Mouse (Mus musculus) gastrocnemius, adult 18-20 months (tissue): Measurements from ENCODE around the gene Rgs7. TPM values are rescaled to one million over a fixed set of nuclear protein-coding genes. Genes with fewer than 3 reads are reported as not detected.

Source experiments
- DNase-seq: peaks from one replicate; pipeline ENCODE4 v3.0.0; 2021; ENCODE audit warnings: low spot score
- total RNA-seq, 2 experiments: library from RNA; stranded (reverse); gene quantifications; 2 replicates each; pipeline ENCODE4 v1.2.3; 2021

The Rgs7 gene
- total RNA-seq, 2 experiments from 2014 or later, result 0.19 to 0.27 TPM

- no peak for DNase-seq
Observed at GRCm38 (mm10) chr1:175307604-175308003, 184.7 kb downstream of the Rgs7 start.

- DNase-seq, result no peak
Observed at GRCm38 (mm10) chr1:175300895-175301294, 191.4 kb downstream of the Rgs7 start.

DNA sequence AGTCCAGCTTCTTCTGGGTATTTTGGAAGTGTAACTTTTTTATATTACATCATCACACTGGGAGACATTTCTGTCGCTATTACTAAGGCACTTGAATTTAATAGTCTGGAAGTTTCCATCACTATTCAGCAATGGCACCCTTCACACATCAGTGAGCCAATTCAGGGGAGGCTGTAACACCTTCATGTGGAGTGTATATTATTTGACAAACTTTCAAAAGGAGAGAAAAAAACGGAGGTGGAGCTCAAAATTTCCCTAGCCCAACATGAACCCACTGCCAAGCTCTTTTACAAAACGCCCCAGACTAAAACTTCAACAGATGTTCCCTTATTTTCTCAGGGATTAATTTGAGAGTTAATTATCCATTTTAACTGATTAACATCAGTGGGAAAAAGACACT, 191.9 kb downstream of the Rgs7 start:
- DNase-seq, result no peak

GRCm38 (mm10) chr1:175299603-175300397, 192.5 kb downstream of the Rgs7 start:
- no peak for DNase-seq

DNA sequence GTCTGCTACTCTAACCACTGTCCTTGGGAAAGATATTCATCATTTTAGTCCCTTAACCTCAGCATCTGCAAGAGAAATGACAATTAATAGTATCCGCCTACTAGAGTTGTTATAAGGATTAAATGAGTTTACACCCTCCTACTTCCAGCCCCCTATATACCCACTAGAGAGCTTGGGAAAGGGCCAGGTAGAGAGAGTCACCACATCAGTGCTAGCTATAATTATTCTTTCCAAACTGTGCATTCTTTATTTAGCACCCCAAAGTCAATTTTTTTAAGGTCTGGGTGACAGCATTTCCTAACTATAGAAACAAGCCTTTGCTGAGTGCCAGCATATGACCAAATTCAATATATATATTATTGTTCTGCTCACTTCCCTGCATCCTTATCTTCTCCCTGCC, 195.4 kb downstream of the Rgs7 start:
- no peak for DNase-seq

- DNase-seq, result no peak
Observed at GRCm38 (mm10) chr1:175290072-175290471, 202.2 kb downstream of the Rgs7 start.

DNA sequence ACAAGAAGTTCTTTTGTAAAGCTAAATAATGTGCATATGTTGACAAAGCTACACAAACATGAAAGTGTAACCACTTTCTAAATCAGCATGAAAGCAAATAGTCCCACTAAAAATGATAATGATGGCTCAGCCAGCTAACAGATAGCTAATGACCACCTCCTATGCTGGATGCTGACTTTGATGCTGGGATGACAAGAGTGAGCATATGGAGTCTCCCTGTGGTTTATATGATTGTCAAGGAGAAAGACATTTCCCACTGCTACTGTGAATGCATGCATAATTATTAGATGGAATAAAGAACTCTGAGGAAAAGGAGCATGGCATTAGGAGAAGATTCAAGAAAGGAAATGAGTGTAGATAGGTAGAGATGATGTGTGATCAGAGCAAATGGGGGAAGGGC, 230.0 kb downstream of the Rgs7 start:
- no peak for DNase-seq

- DNase-seq, result no peak
Observed at GRCm38 (mm10) chr1:175259374-175259773, 232.9 kb downstream of the Rgs7 start.

DNA sequence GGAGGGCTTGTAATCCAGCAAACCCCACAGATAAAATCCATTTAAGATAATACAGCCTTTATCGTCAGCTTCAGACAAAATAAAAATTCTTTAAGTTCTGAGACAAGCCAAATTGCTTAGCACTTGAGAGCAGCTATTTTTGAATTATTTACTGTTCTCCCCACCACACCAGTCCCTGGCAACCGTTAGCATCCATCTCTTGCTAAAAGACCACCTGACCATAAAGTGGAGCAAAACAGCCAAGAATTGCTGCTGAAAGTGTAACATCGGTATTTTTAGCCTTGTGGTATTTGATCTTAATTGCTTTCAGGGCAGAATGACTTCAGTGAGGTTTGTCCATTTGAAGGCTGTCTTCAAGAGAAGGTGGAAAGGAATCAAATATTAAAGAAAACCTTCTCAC, 237.1 kb downstream of the Rgs7 start:
- no peak for DNase-seq

DNA sequence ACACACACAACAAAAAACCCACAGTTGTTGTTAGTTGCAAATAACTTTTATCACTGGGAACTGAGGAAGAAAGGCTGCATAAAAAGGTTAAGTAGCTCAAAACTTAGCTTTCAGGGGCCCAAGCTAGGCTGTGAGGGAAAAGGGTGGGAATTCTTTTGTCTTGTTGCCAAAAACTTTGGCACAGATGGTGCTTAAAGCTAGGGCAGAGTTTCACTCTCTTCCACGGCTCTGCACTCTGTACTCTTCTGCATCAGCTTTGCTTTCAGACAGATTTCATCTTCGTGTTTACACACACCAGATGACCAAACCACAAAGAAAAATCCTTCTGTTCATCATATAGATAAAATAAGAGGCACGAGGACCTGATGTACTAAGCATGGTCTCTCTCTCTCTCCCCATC, 237.6 kb downstream of the Rgs7 start:
- DNase-seq, result no peak

GRCm38 (mm10) chr1:175242135-175242534, 250.2 kb downstream of the Rgs7 start:
- no peak for DNase-seq

GRCm38 (mm10) chr1:175240137-175240536, 252.2 kb downstream of the Rgs7 start:
- no peak for DNase-seq

GRCm38 (mm10) chr1:175221593-175222500, 270.5 kb downstream of the Rgs7 start:
- DNase-seq, result no peak

- DNase-seq, result no peak
Observed at GRCm38 (mm10) chr1:175219563-175219962, 272.7 kb downstream of the Rgs7 start.

DNA sequence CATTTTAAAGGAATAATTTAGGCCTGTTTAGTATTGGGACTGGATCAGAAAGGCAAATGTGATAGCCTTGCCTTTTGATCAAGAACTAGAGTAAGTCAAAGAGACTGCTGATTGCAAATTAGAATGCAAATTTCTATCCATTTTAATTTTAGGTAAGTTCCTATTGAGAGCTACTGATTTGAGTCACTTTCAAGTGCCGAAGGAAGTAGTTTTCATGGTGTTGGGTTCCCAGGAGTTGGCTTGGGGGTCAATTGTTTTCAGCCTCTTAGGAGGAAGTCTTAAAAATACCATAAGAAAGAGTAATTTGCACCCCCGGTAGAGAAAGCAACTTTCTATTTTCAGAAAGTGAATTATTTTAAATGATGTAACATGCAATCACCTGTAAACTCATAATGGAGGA, 285.3 kb downstream of the Rgs7 start:
- no peak for DNase-seq

DNA sequence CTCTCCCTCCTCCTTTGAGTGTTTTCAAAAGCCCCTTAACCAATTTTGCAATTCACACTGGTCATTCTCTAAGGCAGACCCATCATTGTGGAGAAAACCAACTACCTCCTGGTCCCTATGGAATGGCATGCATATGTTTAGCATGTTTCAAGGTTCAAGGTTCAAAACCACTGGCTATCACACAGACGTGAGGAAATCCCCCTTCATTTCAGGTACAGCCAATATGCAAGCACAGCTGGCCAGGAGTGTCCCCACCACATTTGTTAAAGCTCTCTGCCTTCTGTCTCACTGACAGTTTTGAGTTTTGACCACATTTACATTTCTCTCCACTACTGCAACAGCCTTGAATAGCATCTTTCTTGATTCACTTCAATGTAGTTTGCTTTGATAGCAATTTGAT, 286.7 kb downstream of the Rgs7 start:
- no peak for DNase-seq

GRCm38 (mm10) chr1:175203544-175203943, 288.8 kb downstream of the Rgs7 start:
- no peak for DNase-seq

DNA sequence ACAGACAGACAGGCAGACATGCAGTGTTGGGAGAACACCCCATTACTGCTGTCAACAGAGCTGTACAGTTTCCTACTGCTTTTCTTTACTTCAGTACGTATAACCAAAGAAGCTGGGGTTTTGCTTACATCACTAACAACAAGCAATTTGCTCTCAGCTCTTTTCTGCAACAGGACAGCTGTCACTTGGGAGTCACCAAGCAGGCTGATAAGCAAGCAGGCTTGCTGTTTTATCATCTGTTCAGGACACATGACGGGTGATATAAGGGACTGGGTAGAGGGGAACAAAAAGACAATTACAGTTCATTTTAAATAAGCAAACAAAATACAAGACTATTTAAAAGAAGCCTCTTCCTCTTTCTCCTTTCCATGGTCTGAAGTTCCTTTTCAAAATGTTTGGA, 289.4 kb downstream of the Rgs7 start:
- no peak for DNase-seq

GRCm38 (mm10) chr1:175198881-175199280, 293.4 kb downstream of the Rgs7 start:
- DNase-seq, result no peak

GRCm38 (mm10) chr1:175195806-175196205, 296.5 kb downstream of the Rgs7 start:
- DNase-seq, result no peak

- no peak for DNase-seq
Observed at GRCm38 (mm10) chr1:175188186-175188585, 304.1 kb downstream of the Rgs7 start.

- DNase-seq, result no peak
Observed at GRCm38 (mm10) chr1:175185211-175185610, 307.1 kb downstream of the Rgs7 start.

DNA sequence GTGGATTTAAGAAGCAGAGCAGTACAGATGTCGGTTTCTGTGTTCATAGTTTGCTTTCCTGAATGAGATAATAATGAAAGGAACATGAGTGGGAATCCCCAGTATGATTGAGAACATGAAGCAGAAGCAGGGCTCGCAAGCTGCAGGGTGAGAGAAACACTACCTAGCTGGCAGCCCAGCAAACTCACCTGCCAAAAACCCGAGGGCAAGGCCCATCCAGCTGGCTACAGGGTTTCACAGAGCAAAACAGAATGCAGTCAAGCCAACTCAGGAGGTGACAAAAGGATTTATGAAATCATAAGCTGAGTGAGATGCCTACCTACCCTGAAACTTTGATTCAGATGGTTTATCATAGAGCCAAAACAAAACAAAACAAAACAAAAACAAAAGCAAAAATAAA, 307.6 kb downstream of the Rgs7 start:
- no peak for DNase-seq
